Mouse (Mus musculus) G1E (cell line): ENCODE results near the gene Nckap1l.

ENCODE experiments used
- CTCF ChIP-seq: IDR thresholded peaks from 2 replicates; pipeline ENCODE4 v1.5.1; 2012; ENCODE audit warnings: low read depth, low read length, inconsistent platforms, mixed read lengths
- GATA1 ChIP-seq: IDR thresholded peaks from 2 replicates; pipeline ENCODE4 v1.6.1; 2012; ENCODE audit warnings: borderline replicate concordance, low read length, inconsistent platforms, mixed read lengths
- GATA2 ChIP-seq: IDR thresholded peaks from 2 replicates; pipeline ENCODE4 v1.6.1; 2012; ENCODE audit warnings: low read depth, low read length, inconsistent platforms, borderline replicate concordance
- POLR2AphosphoS5 ChIP-seq: IDR thresholded peaks from 2 replicates; pipeline ENCODE4 v1.6.1; 2012; ENCODE audit warnings: low read depth, low read length, inconsistent platforms; ENCODE audit not compliant: insufficient replicate concordance
- TAL1 ChIP-seq: conservative IDR thresholded peaks from 2 replicates; pipeline ENCODE4 v1.6.1; 2012; ENCODE audit warnings: low read depth, low read length, inconsistent platforms, mixed read lengths

- TF ChIP-seq CTCF (no peak), GATA1 (no peak), POLR2AphosphoS5 (no peak), TAL1 (no peak), GATA2 (no peak)
Observed at GRCm38 (mm10) chr15:103496204-103497140, 42.9 kb downstream of the Nckap1l start.
